Mouse (Mus musculus) heart, embryonic 16.5 days (tissue): ENCODE data around the gene Arid5a. TPM values are rescaled to one million over a fixed set of nuclear protein-coding genes. Genes with fewer than 3 reads are reported as not detected.
A peak's percentile ranks its signal among the peaks of the same experiment; 100 is the strongest.

Experiments used
- ATAC-seq: fragments of 200-750 bp; cut with Nextera tagmentation; replicated peaks from 2 replicates; pipeline ENCODE4 v1.8.0; 2017; ENCODE audit warnings: moderate number of reproducible peaks; ENCODE audit not compliant: insufficient read depth, low FRiP score; ENCODE audit errors: extremely low read depth
- H3K27ac ChIP-seq: fragments of 300-500 bp; sonication (generic); 2 replicates; pipeline ENCODE4 v1.5.1; 2014; ENCODE audit warnings: mild to moderate bottlenecking, low read length, control low read depth, moderate library complexity
- H3K27me3 ChIP-seq: fragments of 300-500 bp; sonication (generic); 2 replicates; pipeline ENCODE4 v1.6.1; 2014; ENCODE audit warnings: low read length, mixed read lengths; ENCODE audit not compliant: control insufficient read depth, insufficient read depth
- H3K36me3 ChIP-seq: fragments of 300-500 bp; sonication (generic); 2 replicates; pipeline ENCODE4 v1.6.1; 2014; ENCODE audit not compliant: control insufficient read depth, insufficient read depth
- H3K4me1 ChIP-seq: fragments of 300-500 bp; sonication (generic); 2 replicates; pipeline ENCODE4 v1.6.1; 2014; ENCODE audit warnings: low read length, mixed read lengths; ENCODE audit not compliant: control insufficient read depth, insufficient read depth
- H3K4me2 ChIP-seq: fragments of 300-500 bp; sonication (generic); 2 replicates; pipeline ENCODE4 v1.6.1; 2014; ENCODE audit warnings: low read depth, mild to moderate bottlenecking, control low read depth, low read length
- H3K4me3 ChIP-seq: fragments of 300-500 bp; sonication (generic); 2 replicates; pipeline ENCODE4 v1.5.1; 2014; ENCODE audit warnings: mild to moderate bottlenecking, control low read depth, low read length
- H3K9ac ChIP-seq: fragments of 300-500 bp; sonication (generic); 2 replicates; pipeline ENCODE4 v1.6.1; 2014; ENCODE audit warnings: low read length, control low read depth
- H3K9me3 ChIP-seq: fragments of 300-500 bp; sonication (generic); replicated peaks from 2 replicates; pipeline ENCODE4 v1.6.1; 2016; ENCODE audit warnings: low read length; ENCODE audit not compliant: control insufficient read depth
- WGBS: fragments of 180-500 bp; shearing (Covaris S2); extraction: QIAGEN DNeasy Blood & Tissue Kit; methylation state at CpG from one replicate; pipeline ENCODE4 v1.1.7; 2014; 5-methylcytosine and 5-hydroxymethylcytosine counted together
- polyA plus RNA-seq: library from polyadenylated mRNA; unstranded; fragments of >200 nt; fragmentation: Nextera tagmentation; extraction: Ambion mirVana; gene quantifications from 2 replicates; pipeline ENCODE4 v1.2.1, GENCODE M21; 2015

The Arid5a gene
- polyA plus RNA-seq, 1 experiment from 2014 or later = 17.1 TPM

GRCm38 (mm10) chr1:36309498-36309901 lies 2.0 kb downstream of the Arid5a start:
- Histone ChIP-seq H3K27me3 (no peaks in the 10 kb centered on the region), H3K4me1 (peaks cover 21% of the 10 kb centered on the region), H3K27ac (peak overlapping the region; percentile 66), H3K9me3 (no peaks in the 10 kb centered on the region), H3K4me2 (peak overlapping the region; percentile 73), H3K4me3 (peak overlapping the region; percentile 74), H3K36me3 (no peaks in the 10 kb centered on the region; the same call in 1 of the 2 replicates), H3K9ac (peak overlapping the region; percentile 45)
- ATAC-seq = no peak
- 37% methylated on average over 3 of the region's 3 CpGs for WGBS

GRCm38 (mm10) chr1:36314959-36315775 lies 7.6 kb downstream of the Arid5a start:
- Histone ChIP-seq H3K4me2 (no peak overlapping the region), H3K36me3 (peaks cover 11% of the 10 kb centered on the region), H3K4me1 (no peaks in the 10 kb centered on the region), H3K27me3 (no peaks in the 10 kb centered on the region), H3K4me3 (no peak overlapping the region), H3K9me3 (no peaks in the 10 kb centered on the region), H3K27ac (no peak overlapping the region), H3K9ac (no peak overlapping the region)
- 86% methylated on average over 11 of the region's 11 CpGs for WGBS
- no peak for ATAC-seq

- H3K27ac ChIP-seq = no peak overlapping the region
- H3K9ac ChIP-seq = no peak overlapping the region
- WGBS = 80% methylated on average over 2 of the region's 2 CpGs
These were observed 8.2 kb downstream of the Arid5a start for GRCm38 (mm10) chr1:36315776-36316100.

GRCm38 (mm10) chr1:36321164-36321563 lies 13.6 kb downstream of the Arid5a start:
- no peak overlapping the region for H3K9ac ChIP-seq
- peaks cover 11% of the 10 kb centered on the region for H3K4me1 ChIP-seq
- no peak for ATAC-seq
- H3K27me3 ChIP-seq = no peaks in the 10 kb centered on the region
- H3K27ac ChIP-seq = no peak overlapping the region
- no peak overlapping the region for H3K4me3 ChIP-seq
- 85% methylated on average over 2 of the region's 2 CpGs for WGBS
- H3K4me2 ChIP-seq = no peak overlapping the region
- H3K9me3 ChIP-seq = no peaks in the 10 kb centered on the region
- H3K36me3 ChIP-seq = peaks cover 21% of the 10 kb centered on the region

More at GRCm38 (mm10) chr1:36315776-36316100, 8.2 kb downstream of the Arid5a start:
- H3K4me3 ChIP-seq = no peak overlapping the region
- H3K4me1 ChIP-seq = no peaks in the 10 kb centered on the region
- ATAC-seq = no peak
- H3K36me3 ChIP-seq = peaks cover 16% of the 10 kb centered on the region
- no peak overlapping the region for H3K4me2 ChIP-seq
- no peaks in the 10 kb centered on the region for H3K27me3 ChIP-seq
- H3K9me3 ChIP-seq = no peaks in the 10 kb centered on the region

GRCm38 (mm10) chr1:36321829-36322573 lies 14.5 kb downstream of the Arid5a start:
- no peak overlapping the region for H3K9ac ChIP-seq
- peaks cover 11% of the 10 kb centered on the region for H3K4me1 ChIP-seq
- H3K4me2 ChIP-seq = no peak overlapping the region
- peaks cover 21% of the 10 kb centered on the region for H3K36me3 ChIP-seq
- H3K27me3 ChIP-seq = no peaks in the 10 kb centered on the region
- H3K9me3 ChIP-seq = no peaks in the 10 kb centered on the region
- no peak for ATAC-seq
- H3K4me3 ChIP-seq = no peak overlapping the region
- WGBS = 69% methylated on average over 11 of the region's 11 CpGs
- no peak overlapping the region for H3K27ac ChIP-seq

- no peak for ATAC-seq
- WGBS = 51% methylated on average over 9 of the region's 9 CpGs
- Histone ChIP-seq H3K4me1 (peaks cover 11% of the 10 kb centered on the region), H3K27me3 (no peaks in the 10 kb centered on the region), H3K4me3 (no peak overlapping the region), H3K27ac (no peak overlapping the region), H3K36me3 (peaks cover 23% of the 10 kb centered on the region), H3K4me2 (no peak overlapping the region), H3K9ac (no peak overlapping the region), H3K9me3 (no peaks in the 10 kb centered on the region)
These were observed 15.5 kb downstream of the Arid5a start for GRCm38 (mm10) chr1:36323076-36323475.

GRCm38 (mm10) chr1:36323746-36324448 lies 16.4 kb downstream of the Arid5a start:
- peak; percentile 47; the same call in 1 of the 2 replicates for ATAC-seq
- no peak overlapping the region for H3K9ac ChIP-seq
- H3K27ac ChIP-seq = no peak overlapping the region
- no peak overlapping the region for H3K4me2 ChIP-seq
- H3K36me3 ChIP-seq = peaks cover 21% of the 10 kb centered on the region
- no peaks in the 10 kb centered on the region for H3K27me3 ChIP-seq
- no peak overlapping the region for H3K4me3 ChIP-seq
- WGBS = 40% methylated on average over 8 of the region's 8 CpGs
- peaks cover 14% of the 10 kb centered on the region for H3K4me1 ChIP-seq
- H3K9me3 ChIP-seq = no peaks in the 10 kb centered on the region

GRCm38 (mm10) chr1:36325900-36326321 lies 18.4 kb downstream of the Arid5a start:
- Histone ChIP-seq H3K4me3 (no peak overlapping the region), H3K9ac (no peak overlapping the region), H3K4me1 (peaks cover 16% of the 10 kb centered on the region), H3K36me3 (peaks cover 13% of the 10 kb centered on the region), H3K27me3 (no peaks in the 10 kb centered on the region), H3K27ac (no peak overlapping the region), H3K9me3 (no peaks in the 10 kb centered on the region), H3K4me2 (no peak overlapping the region)
- 89% methylated on average over 2 of the region's 2 CpGs for WGBS
- ATAC-seq = no peak
